Mouse (Mus musculus) heart, embryonic 16.5 days (tissue): ENCODE results near the gene Nr2f2. TPM values are rescaled to one million over a fixed set of nuclear protein-coding genes. Genes with fewer than 3 reads are reported as not detected.

Experiments used
- ATAC-seq: fragments of 200-750 bp; cut with Nextera tagmentation; replicated peaks from 2 replicates; pipeline ENCODE4 v1.8.0; 2017; ENCODE audit warnings: moderate number of reproducible peaks; ENCODE audit not compliant: insufficient read depth, low FRiP score; ENCODE audit errors: extremely low read depth
- H3K27ac ChIP-seq: fragments of 300-500 bp; sonication (generic); 2 replicates; pipeline ENCODE4 v1.5.1; 2014; ENCODE audit warnings: mild to moderate bottlenecking, low read length, control low read depth, moderate library complexity
- H3K27me3 ChIP-seq: fragments of 300-500 bp; sonication (generic); 2 replicates; pipeline ENCODE4 v1.6.1; 2014; ENCODE audit warnings: low read length, mixed read lengths; ENCODE audit not compliant: control insufficient read depth, insufficient read depth
- H3K36me3 ChIP-seq: fragments of 300-500 bp; sonication (generic); 2 replicates; pipeline ENCODE4 v1.6.1; 2014; ENCODE audit not compliant: control insufficient read depth, insufficient read depth
- H3K4me1 ChIP-seq: fragments of 300-500 bp; sonication (generic); 2 replicates; pipeline ENCODE4 v1.6.1; 2014; ENCODE audit warnings: low read length, mixed read lengths; ENCODE audit not compliant: control insufficient read depth, insufficient read depth
- H3K4me2 ChIP-seq: fragments of 300-500 bp; sonication (generic); 2 replicates; pipeline ENCODE4 v1.6.1; 2014; ENCODE audit warnings: low read depth, mild to moderate bottlenecking, control low read depth, low read length
- H3K4me3 ChIP-seq: fragments of 300-500 bp; sonication (generic); 2 replicates; pipeline ENCODE4 v1.5.1; 2014; ENCODE audit warnings: mild to moderate bottlenecking, control low read depth, low read length
- H3K9ac ChIP-seq: fragments of 300-500 bp; sonication (generic); 2 replicates; pipeline ENCODE4 v1.6.1; 2014; ENCODE audit warnings: low read length, control low read depth
- H3K9me3 ChIP-seq: fragments of 300-500 bp; sonication (generic); replicated peaks from 2 replicates; pipeline ENCODE4 v1.6.1; 2016; ENCODE audit warnings: low read length; ENCODE audit not compliant: control insufficient read depth
- WGBS: fragments of 180-500 bp; shearing (Covaris S2); extraction: QIAGEN DNeasy Blood & Tissue Kit; methylation state at CpG from one replicate; pipeline ENCODE4 v1.1.7; 2014; 5-methylcytosine and 5-hydroxymethylcytosine counted together
- polyA plus RNA-seq: library from polyadenylated mRNA; unstranded; fragments of >200 nt; fragmentation: Nextera tagmentation; extraction: Ambion mirVana; gene quantifications from 2 replicates; pipeline ENCODE4 v1.2.1, GENCODE M21; 2015

Gene Nr2f2
- polyA plus RNA-seq, 1 experiment from 2014 or later, result 15.4 TPM

- H3K36me3 ChIP-seq, result no peaks in the 10 kb centered on the region
- H3K27ac ChIP-seq, result no peak overlapping the region
- WGBS, result 11% methylated on average over 10 of the region's 10 CpGs
- H3K9ac ChIP-seq, result no peak overlapping the region
- no peak overlapping the region for H3K4me2 ChIP-seq
- H3K9me3 ChIP-seq, result no peaks in the 10 kb centered on the region
- ATAC-seq, result no peak
- H3K4me1 ChIP-seq, result peaks cover 5% of the 10 kb centered on the region
- no peak overlapping the region for H3K4me3 ChIP-seq
- peaks cover 85% of the 10 kb centered on the region for H3K27me3 ChIP-seq
Measured at GRCm38 (mm10) chr7:70328206-70329036, 38.1 kb downstream of the Nr2f2 start.

GRCm38 (mm10) chr7:70327191-70327590, 39.3 kb downstream of the Nr2f2 start:
- H3K27ac ChIP-seq, result no peak overlapping the region
- WGBS, result 22% methylated on average over 2 of the region's 2 CpGs

GRCm38 (mm10) chr7:70326176-70327035, 40.1 kb downstream of the Nr2f2 start:
- H3K9ac ChIP-seq, result no peak overlapping the region
- no peaks in the 10 kb centered on the region for H3K9me3 ChIP-seq
- H3K4me2 ChIP-seq, result no peak overlapping the region
- no peaks in the 10 kb centered on the region for H3K36me3 ChIP-seq
- no peak for ATAC-seq
- peaks cover 83% of the 10 kb centered on the region for H3K27me3 ChIP-seq
- no peak overlapping the region for H3K27ac ChIP-seq
- H3K4me3 ChIP-seq, result no peak overlapping the region
- H3K4me1 ChIP-seq, result peaks cover 5% of the 10 kb centered on the region
- 8% methylated on average over 21 of the region's 21 CpGs for WGBS

More at GRCm38 (mm10) chr7:70327191-70327590, 39.3 kb downstream of the Nr2f2 start:
- Histone ChIP-seq H3K4me3 (no peak overlapping the region), H3K4me1 (peaks cover 5% of the 10 kb centered on the region), H3K36me3 (no peaks in the 10 kb centered on the region), H3K9ac (no peak overlapping the region), H3K4me2 (no peak overlapping the region), H3K27me3 (peaks cover 85% of the 10 kb centered on the region), H3K9me3 (no peaks in the 10 kb centered on the region)
- no peak for ATAC-seq

DNA sequence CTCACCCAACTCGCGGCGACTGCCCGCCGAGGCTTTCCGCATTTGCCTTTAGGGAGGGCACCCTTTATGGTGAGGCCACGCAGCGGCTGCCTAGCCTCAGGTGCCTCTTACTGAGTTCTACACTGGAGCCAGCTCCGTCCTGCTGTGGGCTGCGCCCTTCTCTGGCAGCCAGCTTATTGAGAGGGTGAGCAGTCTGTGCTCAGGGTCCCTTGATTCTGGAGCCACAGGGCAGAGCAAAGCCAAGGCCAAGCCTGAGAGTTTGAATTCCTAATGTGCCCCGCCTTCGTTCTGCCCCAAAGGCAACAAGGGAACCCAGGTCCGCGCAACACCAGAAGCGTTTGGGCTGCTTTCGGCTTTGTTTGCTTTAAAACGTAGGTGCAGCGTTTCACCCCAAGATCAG, 41.2 kb downstream of the Nr2f2 start:
- H3K4me3 ChIP-seq, result peak overlapping the region; percentile 17
- H3K9me3 ChIP-seq, result no peaks in the 10 kb centered on the region
- H3K4me2 ChIP-seq, result peak overlapping the region; percentile 13; the same call in 1 of the 2 replicates
- H3K4me1 ChIP-seq, result no peaks in the 10 kb centered on the region
- no peak for ATAC-seq
- no peak overlapping the region for H3K9ac ChIP-seq
- no peak overlapping the region for H3K27ac ChIP-seq
- no peaks in the 10 kb centered on the region for H3K36me3 ChIP-seq
- peaks cover 74% of the 10 kb centered on the region for H3K27me3 ChIP-seq
- WGBS, result 4% methylated on average over 18 of the region's 18 CpGs

DNA sequence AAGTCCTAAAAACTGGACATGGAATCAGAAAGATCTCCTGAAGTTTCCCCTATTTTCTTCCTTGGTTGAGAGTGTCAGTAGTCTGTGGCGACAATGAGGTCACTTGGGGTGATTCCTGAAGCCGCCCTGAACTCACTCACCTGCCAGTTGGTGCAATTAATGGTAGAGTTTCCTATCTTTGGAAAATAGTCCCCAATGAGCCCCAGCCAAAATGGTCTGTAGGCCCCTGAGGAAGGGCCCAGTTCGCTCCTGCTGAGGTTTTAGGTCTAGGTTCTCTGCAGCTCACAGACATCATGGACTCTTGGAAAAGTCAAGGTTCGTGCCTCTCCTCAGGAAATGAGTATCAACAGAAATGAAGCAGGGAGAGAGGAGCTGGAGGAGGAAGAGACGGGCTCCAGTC, 42.0 kb downstream of the Nr2f2 start:
- H3K4me3 ChIP-seq, result no peak overlapping the region
- H3K27ac ChIP-seq, result no peak overlapping the region
- no peaks in the 10 kb centered on the region for H3K4me1 ChIP-seq
- no peaks in the 10 kb centered on the region for H3K9me3 ChIP-seq
- no peaks in the 10 kb centered on the region for H3K36me3 ChIP-seq
- peaks cover 67% of the 10 kb centered on the region for H3K27me3 ChIP-seq
- H3K4me2 ChIP-seq, result no peak overlapping the region
- no peak overlapping the region for H3K9ac ChIP-seq
- ATAC-seq, result no peak
- WGBS, result 19% methylated on average over 5 of the region's 5 CpGs

DNA sequence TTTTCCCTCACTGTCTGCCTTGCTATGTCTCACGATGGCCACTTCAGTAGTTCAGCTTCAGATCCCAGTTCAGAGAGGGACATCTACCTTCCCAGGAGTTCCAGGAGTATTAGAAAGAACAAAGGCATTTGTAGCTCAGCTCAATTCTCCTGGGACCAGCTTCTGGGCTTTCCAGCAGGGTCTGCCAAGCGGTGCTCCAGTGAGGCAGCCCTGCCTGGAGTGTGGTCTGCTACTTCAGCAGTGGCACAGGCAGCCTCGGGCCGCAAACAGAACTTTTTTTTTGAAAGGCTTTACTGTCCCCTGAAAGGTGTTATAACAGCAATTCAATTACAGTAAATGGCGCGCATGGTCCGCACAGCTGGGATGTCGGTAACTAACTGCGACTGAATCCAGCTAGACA, 42.5 kb downstream of the Nr2f2 start:
- Histone ChIP-seq H3K9ac (no peak overlapping the region), H3K27me3 (peaks cover 62% of the 10 kb centered on the region), H3K4me1 (no peaks in the 10 kb centered on the region), H3K27ac (no peak overlapping the region), H3K36me3 (no peaks in the 10 kb centered on the region), H3K4me2 (no peak overlapping the region), H3K9me3 (no peaks in the 10 kb centered on the region), H3K4me3 (no peak overlapping the region)
- WGBS, result 18% methylated on average over 9 of the region's 9 CpGs
- ATAC-seq, result no peak

DNA sequence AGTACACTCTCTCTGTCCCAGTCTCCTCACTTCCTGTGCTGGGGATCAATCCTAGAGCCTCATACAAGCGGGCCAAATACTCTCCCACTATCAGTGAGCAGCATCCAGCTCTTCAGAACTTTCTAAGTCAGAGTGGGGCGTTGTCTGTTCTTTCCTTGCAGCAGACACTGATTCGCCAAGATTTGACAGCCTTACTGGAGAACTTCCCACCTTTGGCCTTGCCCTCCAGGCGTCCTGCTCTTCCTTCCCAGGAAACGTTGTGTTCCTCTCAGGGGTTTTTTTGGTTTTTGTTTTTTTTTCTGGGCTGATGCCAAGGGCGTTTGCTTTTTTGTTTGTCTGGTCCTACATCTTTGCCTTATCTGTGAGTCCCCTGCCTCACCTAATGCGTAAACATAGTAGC, 60.8 kb downstream of the Nr2f2 start:
- H3K4me2 ChIP-seq, result no peak overlapping the region
- no peak for ATAC-seq
- H3K27me3 ChIP-seq, result no peaks in the 10 kb centered on the region
- H3K9ac ChIP-seq, result no peak overlapping the region
- no peak overlapping the region for H3K4me3 ChIP-seq
- no peak overlapping the region for H3K27ac ChIP-seq
- no peaks in the 10 kb centered on the region for H3K36me3 ChIP-seq
- no peaks in the 10 kb centered on the region for H3K4me1 ChIP-seq
- H3K9me3 ChIP-seq, result no peaks in the 10 kb centered on the region
- 37% methylated on average over 7 of the region's 7 CpGs for WGBS

GRCm38 (mm10) chr7:70304426-70304825, 62.1 kb downstream of the Nr2f2 start:
- Histone ChIP-seq H3K9me3 (no peaks in the 10 kb centered on the region), H3K27ac (no peak overlapping the region), H3K9ac (no peak overlapping the region), H3K4me3 (no peak overlapping the region), H3K27me3 (no peaks in the 10 kb centered on the region), H3K4me1 (no peaks in the 10 kb centered on the region), H3K4me2 (no peak overlapping the region), H3K36me3 (no peaks in the 10 kb centered on the region)
- ATAC-seq, result no peak
